Mouse (Mus musculus) erythroblast, embryonic 14.5 days (primary cell): ENCODE data around the gene Kyat1.

Experiments
- GATA1 ChIP-seq: IDR thresholded peaks from 2 replicates; pipeline ENCODE4 v1.6.1; 2012; ENCODE audit warnings: low read length, inconsistent platforms, mixed read lengths
- TAL1 ChIP-seq: IDR thresholded peaks from 3 replicates; pipeline ENCODE4 v1.6.1; 2012; ENCODE audit warnings: low read length, inconsistent platforms, mixed read lengths

DNA sequence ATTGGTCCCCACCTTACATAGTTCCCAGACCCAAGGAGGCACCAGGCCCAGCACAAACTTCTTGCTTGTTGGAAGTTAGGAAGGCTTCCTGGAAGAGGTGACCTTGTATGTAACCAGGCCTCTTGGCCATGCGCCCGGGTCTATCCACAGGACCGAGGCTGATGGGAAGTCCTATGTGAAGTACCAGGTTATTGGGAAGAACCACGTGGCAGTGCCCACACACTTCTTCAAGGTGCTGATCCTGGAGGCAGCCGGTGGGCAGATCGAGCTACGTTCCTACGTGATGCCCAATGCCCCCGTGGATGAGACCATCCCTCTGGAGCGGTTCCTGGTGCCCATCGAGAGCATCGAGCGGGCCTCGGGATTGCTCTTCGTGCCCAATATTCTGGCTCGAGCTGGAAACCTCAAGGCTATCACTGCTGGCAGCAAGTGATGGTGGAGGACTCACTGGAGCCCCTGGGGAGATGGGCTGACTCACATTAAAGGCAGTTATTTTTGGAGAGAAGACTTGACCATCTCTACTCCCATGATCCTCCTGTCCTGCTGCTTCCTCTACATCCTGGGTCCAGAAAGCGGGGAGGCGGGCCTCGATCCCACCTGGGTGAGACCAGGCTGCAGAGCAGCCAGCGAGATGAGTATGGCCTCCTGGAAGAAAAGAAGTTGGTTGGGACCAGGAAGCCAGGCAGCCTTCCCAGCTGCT, 32.0 kb downstream of the Kyat1 start:
- no peak for TF ChIP-seq GATA1
- TF ChIP-seq TAL1: no peak
